Mouse (Mus musculus) limb, embryonic 13.5 days (tissue): ENCODE data around the gene Tmem88. TPM values are rescaled to one million over a fixed set of nuclear protein-coding genes. Genes with fewer than 3 reads are reported as not detected.

Source experiments
- ATAC-seq: fragments of 200-750 bp; cut with Nextera tagmentation; 2 replicates; pipeline ENCODE4 v1.8.0; 2017; ENCODE audit warnings: low read depth, moderate number of reproducible peaks, moderate TSS enrichment; ENCODE audit not compliant: low FRiP score
- H3K27ac ChIP-seq: fragments of 300-500 bp; sonication (generic); 2 replicates; pipeline ENCODE4 v1.5.1; 2015; ENCODE audit warnings: inconsistent platforms, mild to moderate bottlenecking, moderate library complexity
- H3K27me3 ChIP-seq: fragments of 300-500 bp; sonication (generic); 2 replicates; pipeline ENCODE4 v1.6.1; 2015; ENCODE audit warnings: mild to moderate bottlenecking, inconsistent platforms
- H3K36me3 ChIP-seq: fragments of 300-500 bp; sonication (generic); 2 replicates; pipeline ENCODE4 v1.6.1; 2015; ENCODE audit warnings: inconsistent platforms, mild to moderate bottlenecking, moderate library complexity
- H3K4me1 ChIP-seq: fragments of 300-500 bp; sonication (generic); 2 replicates; pipeline ENCODE4 v1.6.1; 2015; ENCODE audit warnings: inconsistent platforms
- H3K4me2 ChIP-seq: fragments of 300-500 bp; sonication (generic); replicated peaks from 2 replicates; pipeline ENCODE4 v1.6.1; 2015; ENCODE audit warnings: inconsistent platforms, mild to moderate bottlenecking, moderate library complexity
- H3K4me3 ChIP-seq: fragments of 300-500 bp; sonication (generic); 2 replicates; pipeline ENCODE4 v1.5.1; 2015; ENCODE audit warnings: moderate library complexity, mild to moderate bottlenecking, inconsistent platforms
- H3K9ac ChIP-seq: fragments of 300-500 bp; sonication (generic); 2 replicates; pipeline ENCODE4 v1.6.1; 2015; ENCODE audit warnings: mild to moderate bottlenecking, inconsistent platforms
- H3K9me3 ChIP-seq: fragments of 300-500 bp; sonication (generic); 2 replicates; pipeline ENCODE4 v1.6.1; 2016; ENCODE audit warnings: inconsistent platforms
- WGBS: fragments of 180-500 bp; shearing (Covaris S2); methylation state at CpG from one replicate; pipeline ENCODE4 v1.1.7; 2015; 5-methylcytosine and 5-hydroxymethylcytosine counted together
- polyA plus RNA-seq: library from polyadenylated mRNA; unstranded; fragments of >200 nt; fragmentation: Nextera tagmentation; extraction: Ambion mirVana; gene quantifications from 2 replicates; pipeline ENCODE4 v1.2.1, GENCODE M21; 2015

Gene Tmem88
- polyA plus RNA-seq, 1 experiment from 2014 or later: 24.0 TPM

- peaks cover 21% of the 10 kb centered on the region for H3K36me3 ChIP-seq
- ATAC-seq: no peak
- WGBS: 2% methylated on average over 3 of the region's 3 CpGs
Observed at GRCm38 (mm10) chr11:69415327-69415667, 17.3 kb upstream of the Tmem88 start.

GRCm38 (mm10) chr11:69414421-69415326 is 16.6 kb upstream of the Tmem88 start:
- H3K27ac ChIP-seq: peak overlapping the region; percentile 99
- peaks cover 55% of the 10 kb centered on the region for H3K4me1 ChIP-seq
- H3K4me3 ChIP-seq: peak overlapping the region; percentile 82
- peaks cover 21% of the 10 kb centered on the region for H3K36me3 ChIP-seq
- 4% methylated on average over 4 of the region's 4 CpGs for WGBS
- ATAC-seq: no peak
- no peaks in the 10 kb centered on the region for H3K27me3 ChIP-seq
- H3K4me2 ChIP-seq: peak overlapping the region; percentile 98
- no peaks in the 10 kb centered on the region for H3K9me3 ChIP-seq
- peak overlapping the region; percentile 97 for H3K9ac ChIP-seq

More at GRCm38 (mm10) chr11:69415327-69415667, 17.3 kb upstream of the Tmem88 start:
- Histone ChIP-seq H3K27ac (peak overlapping the region; percentile 99), H3K4me1 (peaks cover 59% of the 10 kb centered on the region), H3K27me3 (no peaks in the 10 kb centered on the region), H3K4me2 (peak overlapping the region; percentile 98), H3K4me3 (peak overlapping the region; percentile 82), H3K9me3 (no peaks in the 10 kb centered on the region), H3K9ac (peak overlapping the region; percentile 97)

- ATAC-seq: no peak
Observed at GRCm38 (mm10) chr11:69413221-69414181, 15.5 kb upstream of the Tmem88 start, which contains the start of gene Kdm6b. Gene Kdm6b (minus strand): TSS chr11:69413675.

GRCm38 (mm10) chr11:69412548-69412947 is 14.5 kb upstream of the Tmem88 start:
- peak overlapping the region; percentile 99; the same call in 1 of the 2 replicates for H3K27ac ChIP-seq
- WGBS: 54% methylated on average over 7 of the region's 7 CpGs

More at GRCm38 (mm10) chr11:69413221-69414181, 15.5 kb upstream of the Tmem88 start, which contains the start of gene Kdm6b:
- peaks cover 57% of the 10 kb centered on the region for H3K4me1 ChIP-seq
- H3K4me2 ChIP-seq: peak within 1 kb of the TSS; percentile 98
- H3K27ac ChIP-seq: peak within 1 kb of the TSS; percentile 99
- peak within 1 kb of the TSS; percentile 82 for H3K4me3 ChIP-seq
- no peaks in the 10 kb centered on the region for H3K9me3 ChIP-seq
- H3K9ac ChIP-seq: peak within 1 kb of the TSS; percentile 97
- 32% methylated on average over 12 of the region's 12 CpGs for WGBS
- no peaks in the 10 kb centered on the region for H3K27me3 ChIP-seq
- peaks cover 21% of the 10 kb centered on the region for H3K36me3 ChIP-seq

DNA sequence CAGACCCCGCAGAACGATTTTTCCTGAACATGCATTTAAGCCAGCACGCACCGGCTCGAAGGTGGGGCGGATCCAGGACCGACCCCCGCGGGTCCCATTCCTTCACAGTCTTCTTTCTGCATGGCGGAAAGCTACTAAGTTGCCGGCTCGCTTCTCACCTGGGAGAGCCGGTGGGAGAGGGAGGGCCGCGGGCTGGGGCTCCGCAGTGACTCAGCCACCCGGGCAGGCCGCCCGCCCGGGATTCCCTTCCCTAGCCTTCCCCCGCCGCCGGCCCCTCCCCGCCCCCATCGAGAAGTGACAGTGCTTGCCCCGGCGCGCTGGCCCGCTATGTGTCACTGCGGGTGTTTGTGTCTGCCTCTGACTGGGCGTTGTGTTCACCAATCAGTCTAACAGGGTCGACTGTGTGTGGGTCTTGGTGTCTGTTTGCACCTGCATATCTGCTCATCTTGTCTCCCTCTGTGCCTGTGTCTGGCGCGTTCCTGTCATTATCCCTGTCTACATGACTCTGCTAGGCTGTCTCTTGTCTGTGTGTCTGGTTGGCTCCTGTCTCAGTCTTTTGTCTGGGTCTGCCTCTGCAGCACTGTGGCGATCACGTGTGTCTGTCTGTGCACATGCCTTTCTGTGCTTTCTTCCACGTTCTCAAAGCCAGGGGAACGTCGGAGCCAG is 13.6 kb upstream of the Tmem88 start:
- Histone ChIP-seq H3K27ac (peak overlapping the region; percentile 99), H3K9ac (peak overlapping the region; percentile 94), H3K4me3 (peak overlapping the region; percentile 82), H3K4me2 (peak overlapping the region; percentile 98), H3K27me3 (no peaks in the 10 kb centered on the region), H3K4me1 (peaks cover 60% of the 10 kb centered on the region), H3K9me3 (no peaks in the 10 kb centered on the region), H3K36me3 (peaks cover 39% of the 10 kb centered on the region)
- ATAC-seq: no peak
- WGBS: under 1% methylated on average over 39 of the region's 39 CpGs

More at GRCm38 (mm10) chr11:69412548-69412947, 14.5 kb upstream of the Tmem88 start:
- ATAC-seq: no peak
- Histone ChIP-seq H3K27me3 (no peaks in the 10 kb centered on the region), H3K4me1 (peaks cover 66% of the 10 kb centered on the region), H3K4me2 (peak overlapping the region; percentile 98), H3K36me3 (peaks cover 30% of the 10 kb centered on the region), H3K9me3 (no peaks in the 10 kb centered on the region), H3K4me3 (peak overlapping the region; percentile 82), H3K9ac (peak overlapping the region; percentile 55; the same call in 1 of the 2 replicates)

GRCm38 (mm10) chr11:69411073-69411535 is 13.1 kb upstream of the Tmem88 start:
- Histone ChIP-seq H3K9ac (peak overlapping the region; percentile 94), H3K4me1 (peaks cover 58% of the 10 kb centered on the region)
- ATAC-seq: peak; percentile 60

GRCm38 (mm10) chr11:69410310-69411072 is 12.5 kb upstream of the Tmem88 start:
- Histone ChIP-seq H3K27me3 (no peaks in the 10 kb centered on the region), H3K27ac (peak overlapping the region; percentile 96), H3K4me1 (peaks cover 58% of the 10 kb centered on the region), H3K9ac (peak overlapping the region; percentile 94), H3K4me3 (peak overlapping the region; percentile 82), H3K36me3 (peaks cover 51% of the 10 kb centered on the region), H3K4me2 (peak overlapping the region; percentile 98), H3K9me3 (no peaks in the 10 kb centered on the region)
- 1% methylated on average over 41 of the region's 41 CpGs for WGBS
- ATAC-seq: peak; percentile 4; the same call in 1 of the 2 replicates

More at GRCm38 (mm10) chr11:69411073-69411535, 13.1 kb upstream of the Tmem88 start:
- H3K9me3 ChIP-seq: no peaks in the 10 kb centered on the region
- WGBS: 0% methylated on average over 26 of the region's 26 CpGs
- H3K36me3 ChIP-seq: peaks cover 44% of the 10 kb centered on the region
- H3K4me3 ChIP-seq: peak overlapping the region; percentile 82
- H3K27ac ChIP-seq: peak overlapping the region; percentile 99
- no peaks in the 10 kb centered on the region for H3K27me3 ChIP-seq
- H3K4me2 ChIP-seq: peak overlapping the region; percentile 98

DNA sequence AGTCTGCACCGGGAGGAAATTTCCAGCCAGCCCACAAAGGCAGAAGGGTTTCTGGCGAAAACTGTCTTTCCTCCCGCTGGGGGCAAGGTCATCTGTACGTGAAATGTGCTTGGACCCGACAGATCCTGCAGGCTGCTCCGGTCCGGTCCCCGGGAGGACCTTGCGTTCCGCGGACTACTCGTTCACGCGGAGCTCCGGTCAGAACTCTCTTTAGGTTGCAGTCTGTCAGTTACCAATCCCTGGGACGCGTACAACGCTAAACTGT is 11.9 kb upstream of the Tmem88 start:
- H3K9ac ChIP-seq: peak overlapping the region; percentile 94
- peaks cover 55% of the 10 kb centered on the region for H3K4me1 ChIP-seq
- peak overlapping the region; percentile 96 for H3K27ac ChIP-seq
- H3K9me3 ChIP-seq: no peaks in the 10 kb centered on the region
- peak overlapping the region; percentile 98 for H3K4me2 ChIP-seq
- peaks cover 56% of the 10 kb centered on the region for H3K36me3 ChIP-seq
- under 1% methylated on average over 18 of the region's 18 CpGs for WGBS
- peak overlapping the region; percentile 82 for H3K4me3 ChIP-seq
- no peak for ATAC-seq
- H3K27me3 ChIP-seq: no peaks in the 10 kb centered on the region

GRCm38 (mm10) chr11:69409378-69410044 is 11.5 kb upstream of the Tmem88 start:
- peak overlapping the region; percentile 98 for H3K4me2 ChIP-seq
- peak overlapping the region; percentile 82 for H3K4me3 ChIP-seq
- H3K9ac ChIP-seq: peak overlapping the region; percentile 94
- under 1% methylated on average over 44 of the region's 46 CpGs for WGBS
- no peaks in the 10 kb centered on the region for H3K9me3 ChIP-seq
- H3K27me3 ChIP-seq: no peaks in the 10 kb centered on the region
- H3K27ac ChIP-seq: peak overlapping the region; percentile 96
- peaks cover 60% of the 10 kb centered on the region for H3K36me3 ChIP-seq
- H3K4me1 ChIP-seq: peaks cover 50% of the 10 kb centered on the region
- peak; percentile 38; the same call in 1 of the 2 replicates for ATAC-seq

DNA sequence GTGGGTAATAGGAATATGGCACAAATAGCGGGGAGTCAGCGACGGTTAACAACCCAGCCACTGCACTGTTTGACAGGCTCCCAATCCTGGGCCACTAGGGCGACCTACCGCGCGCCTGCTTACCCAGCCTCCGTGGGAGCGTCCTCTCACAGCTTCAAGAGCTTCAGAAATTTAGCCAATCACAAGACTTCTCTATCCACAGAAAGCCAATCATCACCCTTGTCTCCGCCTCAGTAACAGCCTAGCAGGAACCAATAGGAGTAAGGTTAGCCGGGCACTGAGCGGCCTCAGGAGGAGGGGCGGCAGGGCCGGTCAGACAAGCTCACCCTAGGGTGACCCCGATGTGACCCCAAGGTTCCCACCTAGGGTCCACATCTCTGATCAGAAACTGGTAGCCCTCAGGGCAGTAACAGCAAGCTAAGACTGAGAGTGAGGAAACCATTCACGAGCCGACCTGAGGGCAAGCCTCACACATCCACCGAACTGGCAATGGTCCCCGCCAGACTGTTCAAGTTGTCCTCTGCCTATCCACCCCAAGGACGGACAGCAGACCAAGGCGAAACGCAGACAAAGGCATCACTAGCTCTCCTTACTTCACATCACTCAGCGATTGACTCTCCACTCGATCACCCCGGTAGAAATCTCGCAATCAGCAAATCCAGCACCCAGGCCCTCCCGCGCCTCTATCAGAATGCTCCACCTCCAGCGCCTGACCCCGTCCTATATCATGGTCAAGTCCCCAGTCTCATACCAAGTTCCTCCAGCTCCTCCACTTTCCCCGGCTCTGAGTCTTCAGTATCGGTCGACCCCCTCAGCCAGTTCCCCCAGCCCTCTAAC is 10.7 kb upstream of the Tmem88 start:
- Histone ChIP-seq H3K4me3 (peak overlapping the region; percentile 82), H3K4me1 (peaks cover 43% of the 10 kb centered on the region), H3K27me3 (no peaks in the 10 kb centered on the region), H3K36me3 (peaks cover 67% of the 10 kb centered on the region), H3K9me3 (no peaks in the 10 kb centered on the region), H3K4me2 (peak overlapping the region; percentile 98), H3K27ac (peak overlapping the region; percentile 96), H3K9ac (peak overlapping the region; percentile 94)
- 1% methylated on average over 33 of the region's 33 CpGs for WGBS
- ATAC-seq: peak; percentile 65
